Mouse (Mus musculus) intestine, postnatal 0 days (tissue): ENCODE measurements around the gene Slc22a2. TPM values are rescaled to one million over a fixed set of nuclear protein-coding genes. Genes with fewer than 3 reads are reported as not detected.
A peak's percentile ranks its signal among the peaks of the same experiment; 100 is the strongest.

Experiments used
- ATAC-seq: fragments of 200-750 bp; cut with Nextera tagmentation; 2 replicates; pipeline ENCODE4 v1.8.0; 2017; ENCODE audit warnings: mild to moderate bottlenecking, moderate TSS enrichment, moderate library complexity
- H3K27ac ChIP-seq: fragments of 300-500 bp; sonication (generic); 2 replicates; pipeline ENCODE4 v1.5.1; 2014; ENCODE audit warnings: mild to moderate bottlenecking, low read depth, low read length, moderate library complexity
- H3K27me3 ChIP-seq: fragments of 300-500 bp; sonication (generic); replicated peaks from 2 replicates; pipeline ENCODE4 v1.6.1; 2014; ENCODE audit warnings: low read length, mixed read lengths; ENCODE audit not compliant: control insufficient read depth, insufficient read depth
- H3K36me3 ChIP-seq: fragments of 300-500 bp; sonication (generic); 2 replicates; pipeline ENCODE4 v1.6.1; 2014; ENCODE audit warnings: mild to moderate bottlenecking, moderate library complexity; ENCODE audit not compliant: control insufficient read depth, insufficient read depth
- H3K4me1 ChIP-seq: fragments of 300-500 bp; sonication (generic); replicated peaks from 2 replicates; pipeline ENCODE4 v1.6.1; 2014; ENCODE audit warnings: antibody characterized with exemption, low read length, mixed read lengths; ENCODE audit not compliant: control insufficient read depth, insufficient read depth
- H3K4me2 ChIP-seq: fragments of 300-500 bp; sonication (generic); replicated peaks from 2 replicates; pipeline ENCODE4 v1.6.1; 2014; ENCODE audit warnings: low read depth, mild to moderate bottlenecking, moderate library complexity
- H3K4me3 ChIP-seq: fragments of 300-500 bp; sonication (generic); 2 replicates; pipeline ENCODE4 v1.5.1; 2014; ENCODE audit warnings: low read depth, low read length
- H3K9ac ChIP-seq: fragments of 300-500 bp; sonication (generic); 2 replicates; pipeline ENCODE4 v1.6.1; 2014; ENCODE audit warnings: mild to moderate bottlenecking, low read depth, low read length
- H3K9me3 ChIP-seq: fragments of 300-500 bp; sonication (generic); 2 replicates; pipeline ENCODE4 v1.6.1; 2016; ENCODE audit warnings: mixed run types; ENCODE audit not compliant: control insufficient read depth
- CTCF ChIP-seq: sonication (generic); IDR thresholded peaks from 2 replicates; pipeline ENCODE4 v1.5.1; 2016; ENCODE audit warnings: low read depth, mild to moderate bottlenecking, control low read depth, antibody characterized with exemption, moderate library complexity
- WGBS: fragments of 180-500 bp; shearing (Covaris S2); extraction: QIAGEN DNeasy Blood & Tissue Kit; methylation state at CpG from one replicate; pipeline ENCODE4 v1.1.7; 2014; 5-methylcytosine and 5-hydroxymethylcytosine counted together
- polyA plus RNA-seq: library from polyadenylated mRNA; unstranded; fragments of >200 nt; fragmentation: Nextera tagmentation; extraction: Ambion mirVana; gene quantifications from 2 replicates; pipeline ENCODE4 v1.2.1, GENCODE M21; 2015

Slc22a2 gene
- polyA plus RNA-seq, 1 experiment from 2014 or later = not detected

DNA sequence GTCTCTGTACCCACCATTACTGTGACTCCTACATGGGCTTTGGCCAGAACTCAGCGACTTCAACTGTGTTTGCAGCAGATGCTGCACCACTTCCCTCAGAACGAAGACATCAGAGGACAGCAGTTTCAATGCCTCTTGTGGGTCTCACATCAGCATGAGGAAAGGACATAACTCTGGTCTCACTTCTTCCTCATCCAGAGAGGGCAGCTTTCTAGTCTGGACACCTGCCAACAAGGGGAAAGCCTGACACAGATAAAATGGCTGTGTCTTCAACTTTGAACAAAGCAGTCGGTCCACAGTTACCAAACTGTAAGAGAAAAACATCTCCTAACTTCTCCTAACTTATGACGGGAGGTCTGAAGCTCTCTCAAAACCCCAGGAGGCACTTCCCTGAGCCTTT lies 57.2 kb downstream of the Slc22a2 start:
- TF ChIP-seq CTCF = no peak
- H3K27me3 ChIP-seq = no peaks in the 10 kb centered on the region
- no peaks in the 10 kb centered on the region for H3K36me3 ChIP-seq
- no peak overlapping the region for H3K27ac ChIP-seq
- no peaks in the 10 kb centered on the region for H3K9me3 ChIP-seq
- H3K9ac ChIP-seq = no peak overlapping the region
- H3K4me3 ChIP-seq = no peak overlapping the region
- WGBS = 70% methylated on average over 4 of the region's 4 CpGs
- no peak for ATAC-seq
- H3K4me1 ChIP-seq = no peaks in the 10 kb centered on the region
- no peak overlapping the region for H3K4me2 ChIP-seq

DNA sequence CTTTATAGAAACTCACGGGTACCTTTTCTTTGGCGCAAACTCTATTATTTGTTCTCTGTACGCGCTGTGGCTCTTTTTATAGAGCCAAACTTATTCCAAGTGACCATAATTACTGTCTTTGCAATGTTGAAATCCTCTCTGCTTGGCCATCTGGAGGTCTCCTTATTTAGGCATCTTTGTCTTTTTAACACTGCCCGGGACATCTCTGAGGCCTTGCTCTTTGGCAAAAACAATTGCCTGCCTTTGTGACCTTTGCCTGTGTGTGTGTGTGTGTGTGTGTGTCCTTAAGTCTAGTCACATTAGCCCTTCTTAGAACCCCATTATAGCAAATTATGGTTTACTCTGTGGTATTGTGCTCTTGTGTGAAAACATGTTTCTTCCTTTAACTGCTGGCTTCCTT lies 61.5 kb downstream of the Slc22a2 start:
- H3K27ac ChIP-seq = no peak overlapping the region
- no peak overlapping the region for H3K9ac ChIP-seq
- H3K27me3 ChIP-seq = no peaks in the 10 kb centered on the region
- no peak for ATAC-seq
- TF ChIP-seq CTCF = no peak
- no peak overlapping the region for H3K4me2 ChIP-seq
- H3K4me3 ChIP-seq = no peak overlapping the region
- no peaks in the 10 kb centered on the region for H3K4me1 ChIP-seq
- no peaks in the 10 kb centered on the region for H3K36me3 ChIP-seq
- no peaks in the 10 kb centered on the region for H3K9me3 ChIP-seq
- WGBS = 86% methylated on average over 5 of the region's 5 CpGs

GRCm38 (mm10) chr17:12652604-12653003 lies 68.7 kb downstream of the Slc22a2 start:
- Histone ChIP-seq H3K36me3 (no peaks in the 10 kb centered on the region), H3K27ac (no peak overlapping the region), H3K27me3 (no peaks in the 10 kb centered on the region), H3K9me3 (no peaks in the 10 kb centered on the region), H3K4me1 (no peaks in the 10 kb centered on the region), H3K4me2 (no peak overlapping the region), H3K9ac (no peak overlapping the region), H3K4me3 (no peak overlapping the region)
- no peak for TF ChIP-seq CTCF
- 92% methylated on average over 11 of the region's 11 CpGs for WGBS
- ATAC-seq = no peak

GRCm38 (mm10) chr17:12654061-12654460 lies 70.1 kb downstream of the Slc22a2 start:
- Histone ChIP-seq H3K27me3 (no peaks in the 10 kb centered on the region), H3K4me1 (no peaks in the 10 kb centered on the region), H3K4me3 (no peak overlapping the region), H3K9me3 (no peaks in the 10 kb centered on the region), H3K9ac (no peak overlapping the region), H3K27ac (no peak overlapping the region), H3K4me2 (no peak overlapping the region), H3K36me3 (no peaks in the 10 kb centered on the region)
- TF ChIP-seq CTCF = no peak
- WGBS = 91% methylated on average over 3 of the region's 3 CpGs
- no peak for ATAC-seq

DNA sequence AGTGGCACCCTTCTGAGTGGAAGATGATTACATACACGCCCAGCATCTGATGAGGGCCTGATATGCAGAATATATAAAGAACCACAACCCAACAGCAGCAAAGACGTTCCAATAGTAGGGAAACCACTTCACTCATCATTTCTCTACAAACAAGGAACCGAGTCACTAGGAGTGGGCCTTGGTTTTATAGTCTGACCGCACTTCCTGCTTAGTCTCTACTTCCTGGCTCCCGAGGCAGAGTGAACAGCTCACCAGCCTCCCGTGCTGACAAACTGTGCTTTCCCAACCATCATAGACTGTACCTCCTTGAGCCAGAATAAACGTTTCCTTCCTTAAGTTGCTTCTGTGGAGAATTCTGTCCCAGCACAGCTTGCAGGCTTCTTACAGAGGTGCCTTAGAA lies 71.9 kb downstream of the Slc22a2 start:
- Histone ChIP-seq H3K4me1 (no peaks in the 10 kb centered on the region), H3K9ac (no peak overlapping the region), H3K4me2 (no peak overlapping the region), H3K9me3 (no peaks in the 10 kb centered on the region), H3K4me3 (no peak overlapping the region), H3K36me3 (no peaks in the 10 kb centered on the region), H3K27me3 (no peaks in the 10 kb centered on the region), H3K27ac (no peak overlapping the region)
- ATAC-seq = no peak
- no peak for TF ChIP-seq CTCF
- WGBS = 54% methylated on average over 7 of the region's 7 CpGs

GRCm38 (mm10) chr17:12658784-12659183 lies 74.9 kb downstream of the Slc22a2 start:
- WGBS = 78% methylated on average over 7 of the region's 7 CpGs
- Histone ChIP-seq H3K27ac (no peak overlapping the region), H3K9me3 (no peaks in the 10 kb centered on the region), H3K4me1 (no peaks in the 10 kb centered on the region), H3K4me2 (no peak overlapping the region), H3K27me3 (no peaks in the 10 kb centered on the region), H3K9ac (no peak overlapping the region), H3K4me3 (no peak overlapping the region), H3K36me3 (no peaks in the 10 kb centered on the region; the same call in 1 of the 2 replicates)
- no peak for TF ChIP-seq CTCF
- ATAC-seq = 0 out of 2 replicates have a peak, but pooled peaks have one; percentile 6

DNA sequence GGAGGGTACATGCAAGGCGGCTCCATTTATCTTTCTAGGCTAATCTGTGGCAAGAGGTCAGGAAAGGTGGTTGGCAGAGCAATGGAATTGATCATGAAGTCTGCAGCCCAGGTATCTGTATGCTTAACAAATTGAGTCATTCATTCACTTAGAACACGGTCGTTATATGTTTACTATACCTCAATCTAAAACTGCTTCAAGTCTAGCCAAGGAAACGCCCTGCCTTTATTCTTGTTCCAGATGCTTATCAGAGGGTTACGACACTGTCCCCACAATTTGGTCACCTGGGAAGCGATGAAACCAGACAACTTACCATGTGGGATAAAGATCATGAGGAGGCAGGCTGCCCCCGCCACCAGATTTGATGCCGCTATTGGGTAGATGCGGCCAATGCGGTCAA lies 75.3 kb downstream of the Slc22a2 start:
- WGBS = 66% methylated on average over 10 of the region's 10 CpGs
- Histone ChIP-seq H3K36me3 (no peaks in the 10 kb centered on the region; the same call in 1 of the 2 replicates), H3K9me3 (no peaks in the 10 kb centered on the region), H3K4me3 (no peak overlapping the region), H3K4me2 (no peak overlapping the region), H3K27ac (no peak overlapping the region), H3K4me1 (no peaks in the 10 kb centered on the region), H3K27me3 (no peaks in the 10 kb centered on the region), H3K9ac (no peak overlapping the region)
- ATAC-seq = peak; percentile 48; the same call in 1 of the 2 replicates
- TF ChIP-seq CTCF = no peak
